Mouse (Mus musculus) ES-E14 (cell line): Measurements from ENCODE around the gene Fam214a. TPM values are rescaled to one million over a fixed set of nuclear protein-coding genes. Genes with fewer than 3 reads are reported as not detected.

Experiments
- DNase-seq: peaks from one replicate; pipeline ENCODE4 v3.0.0-alpha.2; 2013; ENCODE audit warnings: low read depth, low spot score
- H3K27ac ChIP-seq: 2 replicates; pipeline ENCODE4 v1.5.1; 2012; ENCODE audit warnings: low read depth, mild to moderate bottlenecking, low read length, moderate library complexity, mixed read lengths; ENCODE audit not compliant: poor library complexity, insufficient read depth, severe bottlenecking
- H3K36me3 ChIP-seq: 2 replicates; pipeline ENCODE4 v1.6.1; 2012; ENCODE audit warnings: mild to moderate bottlenecking, low read length, moderate library complexity, mixed read lengths; ENCODE audit not compliant: control insufficient read depth, poor library complexity, insufficient read depth, severe bottlenecking
- H3K4me1 ChIP-seq, 2 experiments: fragments of 150-350 bp in 1 of 2; sonication (generic) in 1 of 2; 2 replicates each; pipeline ENCODE4 v1.6.1; 2012; ENCODE audit warnings: low read length in 2 of 2, mild to moderate bottlenecking in 1 of 2, mixed read lengths in 1 of 2; ENCODE audit not compliant: control insufficient read depth in 2 of 2, insufficient read depth in 2 of 2, poor library complexity in 1 of 2
- H3K4me3 ChIP-seq, 2 experiments: fragments of 150-350 bp in 1 of 2; sonication (generic) in 1 of 2; 2 replicates each; pipeline ENCODE4 v1.5.1; 2012; ENCODE audit warnings: low read length in 2 of 2, low read depth in 1 of 2, mild to moderate bottlenecking in 1 of 2, mixed read lengths in 1 of 2; ENCODE audit not compliant: insufficient read depth in 1 of 2, poor library complexity in 1 of 2, severe bottlenecking in 1 of 2
- H3K9ac ChIP-seq: 2 replicates; pipeline ENCODE4 v1.6.1; 2012; ENCODE audit warnings: low read depth, mild to moderate bottlenecking, low read length, mixed read lengths; ENCODE audit not compliant: poor library complexity, insufficient read depth, severe bottlenecking
- H3K9me3 ChIP-seq: fragments of 150-350 bp; sonication (generic); 2 replicates; pipeline ENCODE4 v1.6.1; 2012; ENCODE audit warnings: low read depth, mild to moderate bottlenecking, low read length; ENCODE audit not compliant: control insufficient read depth, insufficient read depth
- CHD2 ChIP-seq: IDR thresholded peaks from 2 replicates; pipeline ENCODE4 v1.6.1; 2014; ENCODE audit warnings: mild to moderate bottlenecking, low read depth, low read length, inconsistent platforms
- HCFC1 ChIP-seq: IDR thresholded peaks from 2 replicates; pipeline ENCODE4 v1.6.1; 2012; ENCODE audit warnings: low read length, inconsistent platforms, borderline replicate concordance; ENCODE audit not compliant: insufficient read depth
- MAFK ChIP-seq: IDR thresholded peaks from 2 replicates; pipeline ENCODE4 v1.6.1; 2014; ENCODE audit warnings: mild to moderate bottlenecking, low read depth, low read length, inconsistent platforms; ENCODE audit not compliant: insufficient read depth
- ZC3H11A ChIP-seq: IDR thresholded peaks from 2 replicates; pipeline ENCODE4 v1.6.1; 2012; ENCODE audit warnings: low read depth, mild to moderate bottlenecking, inconsistent platforms, low read length, borderline replicate concordance
- ZNF384 ChIP-seq: IDR thresholded peaks from 2 replicates; pipeline ENCODE4 v1.6.1; 2012; ENCODE audit warnings: low read depth, low read length, inconsistent platforms
- in situ Hi-C, 2 experiments: fragments of 600-800 bp; cut with MboI; formaldehyde crosslinking; loops; one replicate each; pipeline ENCODE4 v1.15.1; 2025; ENCODE audit warnings: low sequenced_read_pairs in 2 of 2, inconsistent platforms in 1 of 2; ENCODE audit not compliant: unreplicated experiment in 2 of 2
- total RNA-seq: library from RNA; depleted of rRNA; stranded (reverse); fragments of 300-350 nt; gene quantifications from 2 replicates; pipeline ENCODE4 v1.2.3, GENCODE M21; 2012

Gene Fam214a
- total RNA-seq, 1 experiment = 5.2 TPM

DNA sequence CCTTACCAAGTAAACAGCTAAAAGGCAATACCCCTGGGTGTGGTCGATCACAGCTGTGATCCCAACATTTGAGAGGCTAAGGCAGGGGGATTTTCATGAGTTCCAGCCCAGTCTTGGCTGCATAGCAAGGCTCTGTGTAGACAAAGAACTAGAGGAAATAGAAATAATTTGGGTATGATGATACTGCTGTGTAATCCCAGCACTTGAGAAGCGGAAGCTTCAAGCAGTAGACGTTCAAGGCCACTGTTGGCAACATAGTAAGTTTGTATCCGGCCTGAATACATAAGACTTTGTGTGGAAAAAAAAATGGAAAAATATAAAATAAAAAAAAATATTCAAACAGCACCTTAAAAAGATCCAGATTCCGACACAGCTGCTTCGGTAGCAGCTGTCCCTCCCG lies 69.9 kb downstream of the Fam214a start:
- no peak for DNase-seq
- no peak for TF ChIP-seq ZNF384
- no peak for TF ChIP-seq ZC3H11A
- TF ChIP-seq CHD2 = no peak
- TF ChIP-seq HCFC1 = no peak
- no peak for TF ChIP-seq MAFK

DNA sequence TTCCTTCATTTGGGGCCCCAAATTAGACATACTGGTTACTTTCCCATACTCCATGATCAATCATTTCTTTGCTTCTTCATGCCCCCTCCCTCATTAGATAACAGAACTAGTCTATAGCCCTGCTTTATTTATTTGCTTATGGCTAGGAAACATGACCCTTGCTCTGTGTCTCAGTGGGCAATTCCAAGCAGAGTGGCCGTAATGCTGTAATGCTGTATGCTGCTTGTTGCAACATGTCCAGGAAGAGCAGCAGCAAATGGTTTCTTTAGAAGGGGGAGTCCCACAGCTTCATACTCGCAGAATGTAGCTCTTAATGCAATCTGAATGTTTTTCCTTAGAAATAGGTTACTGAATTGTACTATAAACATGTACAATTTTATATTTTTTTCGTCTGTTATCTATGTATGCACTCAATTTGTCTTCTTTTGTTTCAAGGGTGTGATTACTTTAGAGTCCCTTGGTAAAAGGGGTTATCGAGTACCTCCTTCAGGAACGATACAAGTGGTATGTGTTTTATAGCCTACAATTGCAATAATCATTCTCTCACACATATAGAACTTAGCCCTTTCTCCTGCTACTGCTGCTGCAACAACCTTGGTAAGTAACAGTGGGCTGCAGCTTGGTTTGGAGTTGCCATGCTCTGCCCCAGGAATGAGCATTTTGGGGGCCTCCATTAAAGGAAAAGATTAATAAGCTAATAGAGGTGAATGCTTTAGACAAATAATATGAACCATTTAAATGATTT lies 70.6 kb downstream of the Fam214a start:
- no peak overlapping the region for H3K27ac ChIP-seq
- in situ Hi-C loops = no loop called here
- no peak overlapping the region for H3K9ac ChIP-seq
- H3K4me3 ChIP-seq = no peak overlapping the region
- H3K4me1 ChIP-seq = peaks cover 0 to 5% of the 10 kb centered on the region in 2 experiments; a peak in 3 of 4 replicates
- no peak for DNase-seq
- TF ChIP-seq HCFC1 = no peak
- TF ChIP-seq ZNF384 = no peak
- TF ChIP-seq ZC3H11A = no peak
- H3K36me3 ChIP-seq = no peaks in the 10 kb centered on the region; the same call in 1 of the 2 replicates
- H3K9me3 ChIP-seq = no peaks in the 10 kb centered on the region

More for the DNA sequence above, 69.9 kb downstream of the Fam214a start:
- in situ Hi-C loops = no loop called here
- Histone ChIP-seq H3K27ac (no peak overlapping the region), H3K36me3 (no peaks in the 10 kb centered on the region; the same call in 1 of the 2 replicates), H3K9ac (no peak overlapping the region), H3K4me1 (peaks cover 0 to 5% of the 10 kb centered on the region in 2 experiments; a peak in 3 of 4 replicates), H3K9me3 (no peaks in the 10 kb centered on the region), H3K4me3 (no peak overlapping the region)

DNA sequence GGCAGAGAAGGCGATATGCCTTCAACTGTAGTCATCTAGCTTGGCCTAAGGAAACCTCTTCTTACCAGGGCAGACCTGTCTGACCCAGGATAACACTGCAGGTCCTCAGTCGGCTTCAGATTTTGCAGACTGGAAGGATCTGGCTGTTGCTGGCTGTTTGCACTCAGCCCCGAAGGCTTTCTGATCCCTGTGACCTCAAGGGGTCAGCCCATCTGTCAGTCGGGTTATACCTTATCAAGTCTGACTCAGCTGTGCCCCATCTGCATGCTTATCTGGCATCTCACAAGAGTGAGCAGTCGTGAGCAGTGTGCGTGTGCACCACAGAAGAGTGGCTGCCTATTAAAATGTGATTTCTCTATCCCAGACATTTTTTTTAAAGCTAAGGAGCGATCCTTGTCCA lies 71.4 kb downstream of the Fam214a start:
- in situ Hi-C loops = no loop called here
- Histone ChIP-seq H3K4me3 (no peak overlapping the region), H3K9me3 (no peaks in the 10 kb centered on the region), H3K9ac (no peak overlapping the region), H3K4me1 (peaks cover 0 to 5% of the 10 kb centered on the region in 2 experiments; a peak in 3 of 4 replicates), H3K27ac (no peak overlapping the region), H3K36me3 (no peaks in the 10 kb centered on the region; the same call in 1 of the 2 replicates)
- peak; percentile 26 for DNase-seq
- TF ChIP-seq ZC3H11A (no peak), HCFC1 (no peak), ZNF384 (no peak), MAFK (no peak), CHD2 (no peak)

DNA sequence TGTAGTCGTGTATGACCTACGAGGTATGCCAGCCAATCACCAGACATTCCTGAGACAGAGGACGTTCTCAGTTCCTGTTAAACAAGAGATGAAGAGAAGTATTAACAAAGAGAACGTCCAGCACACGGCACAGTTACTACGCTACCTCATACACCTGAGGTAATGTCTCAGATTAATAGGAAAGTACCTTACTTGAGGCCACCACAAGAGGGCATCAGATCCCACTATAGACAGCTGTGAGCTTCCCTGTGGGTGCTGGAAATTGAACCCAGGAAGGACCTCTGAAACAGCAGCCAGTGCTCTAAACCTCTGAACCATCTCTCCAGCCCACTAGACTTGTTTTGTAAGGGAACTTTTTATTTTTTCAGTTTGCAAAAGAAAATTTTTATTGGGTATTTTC lies 73.0 kb downstream of the Fam214a start:
- H3K36me3 ChIP-seq = no peaks in the 10 kb centered on the region
- H3K9me3 ChIP-seq = no peaks in the 10 kb centered on the region
- TF ChIP-seq MAFK (no peak), CHD2 (no peak), ZC3H11A (no peak), HCFC1 (no peak), ZNF384 (no peak)
- in situ Hi-C loops = no loop called here
- H3K27ac ChIP-seq = no peak overlapping the region
- DNase-seq = peak; percentile 33
- no peak overlapping the region for H3K9ac ChIP-seq
- H3K4me1 ChIP-seq = no peaks in the 10 kb centered on the region; a peak in 1 of 4 replicates
- no peak overlapping the region for H3K4me3 ChIP-seq

DNA sequence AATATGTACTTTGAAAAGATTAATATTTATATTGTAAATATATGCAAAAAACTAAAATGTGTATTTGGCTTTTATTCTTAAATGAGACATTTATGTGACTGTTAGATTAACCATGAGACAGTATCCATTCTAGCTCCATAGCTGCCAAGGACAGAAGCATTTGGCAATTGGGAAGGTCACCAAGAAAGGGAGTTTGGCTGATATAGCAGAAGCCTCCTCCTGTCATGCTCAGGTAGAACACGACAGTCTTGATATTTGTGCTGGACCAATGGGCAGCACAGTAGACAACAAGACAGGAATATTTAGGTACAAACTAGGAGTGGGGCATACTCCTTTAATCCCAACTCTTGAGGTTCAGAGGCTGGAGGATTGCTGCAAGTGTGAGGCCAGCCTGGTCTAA lies 79.7 kb downstream of the Fam214a start:
- TF ChIP-seq ZNF384 = no peak
- no peak for TF ChIP-seq HCFC1
- no peak for TF ChIP-seq ZC3H11A
- no peak for TF ChIP-seq CHD2
- no peak for TF ChIP-seq MAFK
- Histone ChIP-seq H3K9ac (no peak overlapping the region), H3K27ac (no peak overlapping the region), H3K36me3 (no peaks in the 10 kb centered on the region), H3K4me3 (no peak overlapping the region), H3K9me3 (no peaks in the 10 kb centered on the region), H3K4me1 (no peaks in the 10 kb centered on the region; a peak in 1 of 4 replicates)
- in situ Hi-C loops = no loop called here
- DNase-seq = no peak
